Mouse (Mus musculus) frontal cortex, postnatal 25 days (tissue): Measurements from ENCODE around the gene Larp7.

Experiments
- DNase-seq, 2 experiments: peaks; one replicate each; pipeline ENCODE4 v3.0.0; 2022; ENCODE audit warnings: low spot score in 2 of 2

The Larp7 gene

DNA sequence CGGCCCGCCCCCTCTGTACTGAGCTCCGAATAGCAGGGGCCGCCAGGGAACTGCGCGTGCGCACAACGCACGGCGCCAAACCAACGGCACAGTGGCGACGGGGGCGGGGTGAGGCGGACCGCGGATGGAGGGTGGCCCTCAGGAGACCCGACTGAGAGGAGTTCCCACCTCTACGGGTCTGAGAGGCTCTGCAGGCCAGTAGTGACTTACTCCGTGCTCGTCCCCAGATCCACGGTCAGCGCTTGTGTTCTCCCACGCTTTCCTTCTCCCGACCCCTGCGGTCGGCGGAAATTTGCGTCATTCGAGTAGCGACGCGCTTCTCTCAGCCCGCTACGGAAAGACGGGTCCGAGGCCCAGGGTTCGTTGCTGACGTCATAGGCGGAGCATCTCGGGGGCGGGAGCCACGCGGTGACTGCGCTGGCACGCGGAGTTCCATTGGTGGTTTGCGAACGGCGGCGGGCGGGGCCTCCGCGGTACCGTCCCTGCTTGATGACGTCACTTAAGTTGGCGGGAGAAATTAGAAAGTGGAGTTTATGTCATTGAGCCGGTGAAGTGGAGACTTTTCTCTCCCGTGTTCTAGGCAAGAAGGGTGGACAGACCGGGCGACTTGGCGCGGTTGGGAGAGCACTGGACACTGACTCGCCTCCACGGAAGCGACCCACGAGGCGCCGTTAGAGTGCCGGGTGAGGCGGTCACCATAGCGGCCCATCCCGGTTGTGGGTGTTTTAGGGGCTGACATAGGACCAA, at the start of gene Larp7, which contains the start of gene Zgrf1:
Larp7 (minus strand) TSS at position 377 of the 747 bp plus-strand sequence.
Zgrf1 (plus strand) TSS at position 517 of the 747 bp plus-strand sequence.
- DNase-seq: peak; percentile 96 to 98

DNA sequence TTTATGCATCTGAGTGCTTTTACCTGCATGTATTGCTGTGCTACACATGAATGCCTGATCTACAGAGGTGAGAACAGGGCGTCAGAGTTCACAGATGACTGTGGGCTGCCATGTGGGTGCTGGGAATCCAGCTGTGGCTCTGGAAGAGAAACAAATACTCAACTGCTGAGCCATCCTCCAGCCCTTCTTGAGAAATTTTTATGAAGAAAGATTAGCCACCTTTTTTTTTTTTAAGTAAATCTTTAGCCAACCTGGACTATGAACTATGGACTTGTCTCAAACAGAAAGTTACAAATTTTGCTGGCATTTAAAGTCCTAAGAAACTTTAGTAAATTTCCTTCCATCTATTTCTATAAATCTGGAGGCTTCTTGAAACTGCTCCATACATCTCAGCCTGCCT, 44.0 kb upstream of the Larp7 start:
- DNase-seq: no peak

DNA sequence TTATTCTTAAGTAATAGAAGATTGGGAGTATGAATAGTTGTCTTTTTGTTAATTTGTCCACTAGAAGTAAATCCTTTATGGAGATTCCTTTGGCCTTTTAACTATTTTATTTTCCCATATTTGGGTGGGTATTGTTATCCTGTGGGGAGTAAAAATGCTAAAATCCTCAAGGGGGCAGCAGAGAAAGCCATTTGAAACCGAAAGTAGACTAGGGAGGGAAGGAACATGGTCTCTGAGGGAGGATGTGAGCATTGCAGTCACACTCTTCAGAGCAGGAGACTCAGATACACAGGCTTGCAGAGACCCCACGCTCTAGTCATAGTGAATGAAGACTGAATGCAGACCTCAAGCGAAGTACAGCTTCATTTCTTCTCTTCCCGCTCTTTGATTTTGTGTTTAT, 19.4 kb upstream of the Larp7 start:
- peak in 1 of 2 experiments; percentile 42 for DNase-seq

DNA sequence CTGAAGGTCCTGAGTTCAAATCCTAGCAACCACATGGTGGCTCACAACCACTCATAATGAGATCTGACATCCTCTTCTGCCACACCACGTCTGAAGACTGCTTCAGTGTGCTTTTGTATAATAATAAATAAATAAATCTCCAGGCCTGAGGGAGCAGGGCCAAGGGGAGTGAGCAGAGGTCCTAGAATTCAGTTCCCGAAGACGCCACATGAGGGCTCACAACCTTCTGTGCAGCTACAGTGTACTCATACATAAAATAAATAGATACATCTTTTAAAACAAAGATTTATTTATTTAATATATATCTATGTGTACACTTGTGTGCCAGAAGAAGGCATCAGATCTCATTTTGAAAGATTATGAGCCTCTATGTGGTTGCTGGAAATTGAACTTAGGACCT, 12.0 kb upstream of the Larp7 start:
- no peak for DNase-seq

DNA sequence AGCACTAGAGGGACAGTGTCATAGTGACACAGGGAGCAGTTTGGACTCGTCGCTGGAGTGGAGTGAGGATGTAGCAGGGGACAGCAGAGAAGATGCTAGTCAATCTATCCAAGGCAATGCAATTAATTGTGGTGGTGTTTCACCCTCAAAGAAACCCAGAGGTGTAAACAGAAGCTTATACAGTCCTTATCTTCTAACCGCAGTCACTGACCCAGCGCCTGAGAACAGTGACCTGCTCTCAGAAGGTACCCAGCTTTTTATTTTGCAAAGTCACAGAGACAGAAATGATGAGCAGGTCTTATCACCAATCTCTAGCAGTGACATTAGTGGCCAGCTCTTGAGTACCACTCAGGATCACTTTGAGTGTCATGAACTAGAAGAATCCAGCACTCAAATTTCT, 9.8 kb upstream of the Larp7 start:
- DNase-seq: no peak

DNA sequence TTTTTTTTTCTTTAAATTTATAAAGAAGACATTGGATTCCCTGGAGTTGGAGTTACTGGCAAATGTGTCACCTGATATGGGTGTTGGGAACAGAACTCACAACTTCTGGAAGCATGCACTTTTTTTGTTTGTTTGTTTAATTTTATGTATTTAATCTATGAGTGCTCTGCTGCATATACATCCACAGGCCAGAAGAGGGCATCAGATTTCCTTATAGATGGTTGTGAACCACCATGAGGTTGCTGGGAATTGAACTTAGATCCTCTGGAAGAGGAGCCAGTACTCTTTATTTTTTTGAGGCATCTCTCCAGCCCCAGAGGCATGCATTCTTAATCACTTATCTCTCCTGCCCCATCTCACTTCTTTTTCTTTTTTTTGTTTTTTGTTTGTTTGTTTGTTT, 5.1 kb upstream of the Larp7 start:
- DNase-seq: no peak

DNA sequence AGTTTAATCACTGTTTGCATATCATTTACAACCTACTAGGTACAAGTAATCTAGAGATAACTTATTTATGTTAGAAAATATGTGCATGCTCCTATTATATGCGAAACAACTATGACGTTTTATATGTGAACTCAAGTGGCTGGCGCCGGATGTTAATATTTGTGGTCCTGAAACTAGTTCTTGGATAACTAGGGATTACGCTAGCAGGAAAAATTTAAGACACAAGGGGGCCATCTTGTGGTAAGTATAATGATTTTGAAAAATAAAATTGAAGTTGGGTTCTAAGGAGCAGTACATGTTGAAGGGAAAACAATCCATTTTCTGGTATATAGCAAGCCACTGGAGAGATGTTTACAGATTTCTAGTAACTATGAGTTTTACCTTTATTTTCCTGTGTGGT, 1.6 kb upstream of the Larp7 start:
- no peak for DNase-seq

DNA sequence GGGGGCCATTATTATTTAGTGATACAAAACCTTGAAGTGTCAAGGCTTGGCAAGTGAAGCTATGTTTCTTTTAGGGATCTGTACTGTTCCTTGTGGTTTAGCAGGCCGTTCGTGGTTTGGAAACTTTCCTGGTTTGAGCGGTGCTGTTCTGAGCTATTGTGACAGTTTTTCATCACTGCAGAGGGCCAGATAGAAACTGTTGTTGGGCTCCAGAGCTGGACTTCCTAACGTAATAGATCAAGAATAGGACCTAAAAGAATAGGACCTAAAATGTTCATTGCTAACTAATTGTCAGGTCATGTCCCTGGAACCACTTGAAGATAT, 533 bp upstream of the Larp7 start:
- no peak for DNase-seq

DNA sequence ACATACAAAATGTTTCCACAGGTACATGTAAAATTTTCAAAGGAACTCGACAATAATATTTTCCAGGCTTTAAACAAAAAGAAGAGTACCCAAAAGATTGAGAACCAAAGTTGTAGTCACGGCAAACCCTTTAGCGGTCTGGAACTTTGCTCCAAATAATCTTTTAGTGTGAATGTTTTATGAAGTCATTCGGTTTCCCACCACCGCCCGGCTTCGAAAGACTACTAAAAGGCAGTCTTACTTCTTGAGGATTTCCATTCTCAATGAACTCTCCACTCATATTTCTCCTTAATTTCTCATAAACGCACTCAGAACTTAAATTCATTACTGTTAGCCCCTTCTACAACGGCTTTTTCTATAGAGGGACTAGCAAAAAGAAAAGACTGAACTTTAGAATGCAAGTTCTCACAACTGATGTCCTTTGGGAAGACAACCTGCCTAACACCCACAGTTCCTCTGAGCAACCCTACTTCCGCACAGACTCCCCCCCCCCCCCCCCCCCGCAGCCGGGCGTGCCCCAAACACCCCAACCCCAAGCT, 646 bp downstream of the Larp7 start:
- no peak for DNase-seq

DNA sequence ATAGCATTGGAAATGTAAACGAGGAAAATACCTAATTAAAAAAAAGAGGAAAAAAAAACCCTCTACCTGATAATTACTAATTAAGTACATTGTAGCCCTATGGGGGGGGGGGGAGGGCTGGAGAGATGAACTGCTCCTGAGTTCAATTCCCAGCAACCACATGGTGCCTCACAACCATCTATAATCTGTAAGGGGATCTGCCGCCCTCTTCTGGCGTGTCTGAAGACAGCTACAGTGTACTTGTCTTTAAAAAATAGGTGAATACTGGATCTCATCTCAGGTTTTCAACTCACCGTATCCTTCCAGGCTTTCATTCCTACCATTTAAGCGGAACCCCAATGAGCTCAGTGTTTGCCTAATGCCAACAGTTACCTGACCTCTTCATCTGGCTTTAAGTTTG, 5.3 kb downstream of the Larp7 start:
- no peak for DNase-seq

DNA sequence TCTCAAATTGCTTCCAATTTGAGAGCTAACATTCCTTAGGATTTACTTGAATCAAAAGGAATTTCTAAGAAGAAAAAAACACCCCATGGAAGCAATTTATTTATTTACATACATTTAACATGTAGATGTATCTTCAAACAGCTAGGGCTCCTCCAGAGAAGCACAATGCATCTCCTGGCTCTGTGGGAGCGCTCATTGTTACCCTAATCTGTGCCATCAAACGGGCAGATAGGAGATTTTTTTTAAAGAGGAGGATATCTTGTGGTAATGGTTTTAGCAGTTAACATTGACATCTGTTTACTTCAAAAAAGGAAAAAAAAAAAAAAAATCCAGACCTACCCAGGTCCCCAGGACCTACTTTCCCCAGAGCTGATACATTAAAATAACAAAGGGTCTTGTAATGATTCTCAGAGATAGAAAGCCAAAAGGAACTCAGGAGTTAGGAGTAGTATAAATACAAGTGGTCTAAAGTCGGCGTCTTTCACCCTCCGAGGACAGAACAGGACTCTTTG, 8.5 kb downstream of the Larp7 start:
- DNase-seq: no peak

DNA sequence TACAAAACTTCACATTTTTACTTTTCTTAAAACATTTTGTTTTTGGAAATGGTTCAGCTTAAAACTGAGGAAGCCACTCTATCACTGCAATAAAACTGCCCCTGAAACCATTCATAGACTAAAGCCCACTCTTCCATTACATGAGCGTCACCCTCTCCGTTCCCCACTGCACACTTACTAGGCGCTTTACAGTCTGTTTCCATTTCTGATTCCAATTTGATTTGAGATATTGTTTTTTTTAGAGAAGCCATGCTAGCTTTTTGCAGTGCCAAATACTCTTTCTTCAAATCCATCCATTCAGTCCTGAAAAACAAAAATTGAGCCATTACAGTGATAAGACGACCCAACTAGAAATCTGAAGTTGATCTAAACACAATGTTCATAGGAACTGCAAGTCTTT, 9.2 kb downstream of the Larp7 start:
- no peak for DNase-seq

DNA sequence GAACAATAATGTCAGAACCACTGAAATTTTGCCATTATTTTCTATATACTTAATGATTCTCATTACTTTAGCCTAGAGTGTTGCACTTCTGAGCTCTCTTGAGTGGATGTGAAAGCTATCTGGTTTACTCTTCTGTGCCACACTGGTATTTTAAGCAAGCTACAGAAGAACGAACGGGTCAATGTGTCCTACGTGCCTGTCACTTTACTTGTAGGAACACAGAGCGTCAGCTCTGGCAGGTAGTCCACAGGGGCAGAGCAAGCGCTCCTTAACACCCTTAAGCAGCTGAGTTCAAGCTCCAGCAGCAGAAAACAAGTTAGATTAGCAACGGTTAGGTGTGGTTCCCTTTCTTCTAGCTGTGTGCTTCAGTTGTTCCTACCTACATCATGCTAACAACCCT, 14.0 kb downstream of the Larp7 start:
- no peak for DNase-seq

DNA sequence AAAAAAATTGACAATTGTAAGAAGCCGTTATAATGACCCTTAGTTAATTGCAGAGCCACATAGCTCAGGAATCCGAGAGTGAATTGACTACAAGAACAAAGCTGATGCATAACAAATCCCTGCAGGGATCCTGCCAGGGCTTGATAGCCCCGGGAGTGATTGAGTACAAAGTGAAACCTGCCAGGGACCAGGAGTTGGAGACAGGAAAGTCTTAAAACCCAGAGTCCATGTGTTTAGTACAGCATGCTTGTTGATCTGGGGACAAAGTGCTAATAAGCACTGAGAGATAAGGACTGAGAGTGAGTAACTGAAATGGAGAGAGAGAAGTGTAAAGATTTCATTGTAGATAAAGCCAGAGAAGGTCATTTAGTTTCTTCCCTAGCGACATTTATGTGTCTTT, 22.9 kb downstream of the Larp7 start:
- DNase-seq: no peak

DNA sequence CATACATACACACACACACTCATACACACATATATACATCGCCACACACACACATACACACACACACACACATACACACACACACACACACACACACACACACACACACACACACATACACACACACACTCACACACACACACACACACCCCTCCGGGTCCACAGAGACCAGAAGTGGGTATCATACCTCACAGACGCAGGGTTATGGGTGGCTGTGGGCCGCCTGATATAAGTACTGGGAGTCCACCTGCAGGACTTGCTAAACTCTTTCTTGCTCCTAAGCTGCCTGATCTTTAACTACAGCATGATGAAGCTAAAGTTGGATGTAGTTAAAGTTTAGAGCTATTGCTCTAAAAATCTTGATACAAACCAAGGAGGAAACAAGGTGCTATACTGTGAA, 23.3 kb downstream of the Larp7 start:
- DNase-seq: no peak

DNA sequence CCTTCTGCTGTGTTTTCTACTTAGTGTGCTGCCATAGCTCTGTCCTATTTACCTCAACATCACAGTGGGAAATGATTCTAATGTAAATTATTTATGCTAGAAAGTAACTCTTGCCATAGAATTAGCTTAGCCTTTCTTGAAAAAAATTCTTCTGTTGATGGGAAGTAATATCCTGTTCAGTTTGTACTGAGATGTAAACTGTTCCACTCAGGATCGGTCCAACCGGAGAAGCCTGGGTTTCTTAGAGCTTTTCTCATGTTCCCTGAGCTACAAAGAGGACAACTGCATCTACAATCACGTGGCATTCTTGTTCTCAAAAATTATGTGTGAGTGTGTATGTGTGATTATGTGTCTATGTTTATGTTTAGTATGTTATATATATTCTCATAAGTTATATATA, 23.9 kb downstream of the Larp7 start:
- no peak for DNase-seq

DNA sequence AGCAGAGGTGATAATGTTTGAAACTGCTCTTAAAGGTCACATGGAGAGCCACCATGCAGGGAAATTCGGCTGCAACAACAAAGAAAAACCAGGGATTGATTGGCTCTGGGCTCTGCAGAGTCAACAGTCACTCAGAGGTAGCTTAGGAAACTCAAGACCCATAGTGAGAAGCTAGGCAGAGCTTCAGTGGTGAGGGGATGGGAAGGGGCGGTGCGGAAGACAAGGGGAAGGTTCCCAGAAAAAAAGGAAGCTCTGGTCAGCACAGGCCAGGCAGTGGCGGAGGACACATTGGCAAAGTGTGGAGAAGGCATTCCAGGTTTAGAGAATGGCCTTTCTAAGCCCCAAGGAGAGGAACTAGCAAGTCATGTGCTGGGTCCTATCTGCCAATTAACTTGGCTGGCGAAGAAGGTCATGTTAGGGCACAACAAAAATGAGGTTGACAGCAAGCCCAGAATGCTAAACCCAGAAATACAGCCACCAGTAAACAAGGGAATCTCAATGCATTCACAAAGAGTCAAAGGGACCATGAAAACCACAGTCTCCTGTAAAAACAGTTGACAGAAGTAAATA, 25.6 kb downstream of the Larp7 start:
- DNase-seq: no peak

DNA sequence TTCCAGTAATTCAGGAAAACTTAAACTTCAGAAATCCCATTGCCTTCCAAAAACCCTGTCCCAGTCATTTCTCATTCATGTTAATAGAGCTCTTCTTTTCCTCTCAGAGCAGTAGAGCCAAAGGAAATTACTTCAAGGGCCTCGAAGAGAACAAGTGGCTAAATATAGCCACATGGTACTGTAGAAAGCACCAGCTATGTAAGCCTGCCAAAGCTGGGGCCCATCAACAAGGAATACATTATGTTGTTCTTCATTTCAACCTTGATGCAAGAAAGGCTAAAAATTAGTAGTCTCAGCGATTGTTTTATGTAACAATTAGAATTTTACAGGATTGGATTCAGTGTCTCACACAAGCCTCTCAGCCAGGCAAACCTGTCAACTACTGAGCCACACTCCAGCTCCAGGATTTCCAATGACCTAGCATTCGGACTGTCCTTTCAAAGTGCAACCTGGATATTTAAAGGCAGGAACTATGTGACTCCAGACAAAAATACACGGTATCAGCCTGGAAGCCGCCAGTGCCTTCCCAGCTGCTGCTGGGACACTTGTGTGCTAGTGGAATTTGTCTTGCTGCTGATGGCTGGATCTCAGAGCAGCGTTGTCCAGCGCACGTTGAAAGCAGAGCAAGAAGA, 27.8 kb downstream of the Larp7 start:
- DNase-seq: no peak

DNA sequence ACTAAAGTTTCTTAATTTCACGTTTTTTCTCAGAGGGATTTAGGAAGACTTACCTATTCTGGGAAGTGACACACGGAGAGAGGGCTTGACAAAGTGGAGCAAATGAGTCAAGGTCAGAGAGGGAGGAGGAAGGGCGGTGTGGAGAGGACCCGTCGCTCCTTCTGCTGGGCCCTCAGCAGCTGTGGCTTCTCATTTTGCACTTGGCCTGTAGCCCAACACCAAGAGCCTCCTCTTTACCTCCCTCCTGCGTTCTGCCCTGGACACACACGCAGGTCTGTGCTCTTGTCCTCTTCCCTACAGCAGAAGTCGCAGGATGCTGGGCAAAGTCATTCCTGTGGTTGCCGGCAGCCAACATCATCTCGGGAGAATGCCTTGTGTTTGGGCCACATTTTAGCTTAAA, 32.0 kb downstream of the Larp7 start:
- DNase-seq: no peak

DNA sequence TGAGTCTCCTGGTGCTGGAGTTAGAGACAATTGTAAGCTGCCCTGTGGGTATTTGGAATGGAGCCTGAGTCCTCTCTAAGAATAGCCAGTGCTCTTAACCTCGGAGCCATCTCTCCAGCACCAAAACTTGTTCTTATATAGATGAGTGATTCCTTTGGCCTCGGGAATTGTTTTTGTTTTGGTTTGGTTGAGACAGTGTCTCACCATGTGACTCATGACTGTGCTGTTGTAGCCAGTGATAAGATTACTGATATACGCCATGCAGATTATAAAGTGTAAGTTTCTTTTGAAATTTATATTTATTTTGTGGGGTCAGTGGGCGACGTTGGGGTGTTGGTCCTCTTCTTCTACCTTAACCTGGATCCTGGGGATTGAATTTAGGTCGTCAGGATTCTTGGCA, 32.8 kb downstream of the Larp7 start:
- no peak for DNase-seq

DNA sequence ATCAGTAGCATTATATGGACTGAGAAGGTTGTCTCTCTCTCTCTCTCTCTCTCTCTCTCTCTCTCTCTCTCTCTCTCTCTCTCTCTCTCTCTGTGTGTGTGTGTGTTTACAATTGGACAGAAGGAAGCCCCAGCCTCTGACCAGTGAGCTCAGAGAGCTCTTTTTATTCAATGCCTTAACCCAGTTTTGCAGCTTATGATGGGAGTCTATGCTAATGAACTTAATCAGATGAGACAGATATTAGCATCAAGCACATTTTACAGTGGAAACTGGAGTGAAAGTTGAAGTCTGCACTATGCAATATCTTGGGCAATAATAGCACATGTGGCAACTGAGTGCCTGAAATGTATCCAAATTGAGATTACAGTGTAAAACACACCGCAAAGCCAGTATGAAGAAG, 37.9 kb downstream of the Larp7 start:
- no peak for DNase-seq

DNA sequence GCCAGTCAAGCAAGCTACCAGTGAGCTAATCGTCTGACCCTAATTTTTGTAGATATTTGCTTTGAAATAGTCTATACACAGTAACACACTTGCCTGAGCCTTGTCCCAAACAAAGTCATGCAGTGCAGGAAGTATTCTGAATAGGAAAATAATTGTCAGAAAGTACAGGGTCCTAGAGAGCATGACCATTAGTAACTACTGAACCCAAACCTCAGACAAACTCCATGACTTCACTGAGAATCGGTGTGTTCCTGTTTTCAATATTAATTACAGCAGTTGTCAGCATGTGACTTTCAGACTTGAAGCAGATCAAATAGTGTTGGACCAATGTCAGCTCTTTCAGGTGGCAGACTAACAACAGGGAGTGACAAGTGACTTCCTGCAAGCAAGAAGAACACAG, 39.5 kb downstream of the Larp7 start:
- no peak for DNase-seq

DNA sequence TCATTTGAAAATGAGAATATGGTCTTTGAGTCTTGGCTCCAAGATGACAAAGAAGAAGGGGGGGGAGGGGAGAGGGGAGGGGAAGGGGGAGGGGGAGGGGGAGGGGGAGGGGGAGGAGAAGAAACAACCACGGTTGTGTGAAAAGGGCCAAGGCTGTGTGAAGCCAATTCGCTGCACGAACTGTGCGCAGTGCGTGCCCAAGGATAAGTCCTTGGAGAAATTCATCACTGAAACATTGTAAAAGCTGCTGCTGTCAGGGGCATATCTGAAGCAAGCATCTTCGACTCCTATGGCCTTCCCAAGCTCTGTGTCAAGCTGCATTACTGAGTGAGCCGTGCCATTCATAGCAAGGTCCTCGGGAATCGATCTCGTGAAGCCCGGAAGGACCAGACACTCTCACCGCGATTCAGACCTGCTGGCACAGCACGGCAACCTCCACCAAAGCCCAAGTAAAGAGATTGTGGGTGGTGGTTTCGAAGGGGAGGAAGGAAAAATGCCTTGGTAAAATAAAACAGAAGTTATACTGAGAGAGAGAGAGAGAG, 40.3 kb downstream of the Larp7 start:
- DNase-seq: no peak
